Mouse (Mus musculus) cerebellum, postnatal 4 days (tissue): Measurements from ENCODE around the gene 1700022I11Rik.

Experiments
- DNase-seq, 2 experiments: peaks; one replicate each; pipeline ENCODE4 v3.0.0; 2022; ENCODE audit warnings: low spot score in 2 of 2, mixed read lengths in 1 of 2

The 1700022I11Rik gene

GRCm38 (mm10) chr4:43032501-43032900, 63.1 kb downstream of the 1700022I11Rik start:
- DNase-seq = no peak
